Mouse (Mus musculus) bone marrow macrophage, adult 2 months (primary cell): ENCODE data around the gene Npat.

Source experiments
- CTCF ChIP-seq: IDR thresholded peaks from 2 replicates; pipeline ENCODE4 v1.5.1; 2012; ENCODE audit warnings: low read depth, mild to moderate bottlenecking, low read length, moderate library complexity
- POLR2A ChIP-seq: IDR thresholded peaks from 2 replicates; pipeline ENCODE4 v1.6.1; 2012; ENCODE audit warnings: mild to moderate bottlenecking, low read depth, low read length, borderline replicate concordance

GRCm38 (mm10) chr9:53517373-53518009, 19.4 kb upstream of the Npat start:
- no peak for TF ChIP-seq POLR2A
- no peak for TF ChIP-seq CTCF
